Mouse (Mus musculus) cerebellum, adult 11 months (tissue): ENCODE measurements at regions not wholly inside any gene's neighbourhood (a gene's known extent, or its start where the extent isn't known, plus 50 kb on each side); places are given as distances from the start of the nearest gene placed in this dataset.

Experiments
- DNase-seq: peaks from one replicate; pipeline ENCODE4 v3.0.0; 2022

GRCm38 (mm10) chr1:191486766-191487165, 83.7 kb upstream of the Ppp2r5a start:
- no peak for DNase-seq

GRCm38 (mm10) chr1:191484726-191485425, 81.8 kb upstream of the Ppp2r5a start:
- peak; percentile 83 for DNase-seq

- DNase-seq = no peak
These were observed 76.9 kb upstream of the Ppp2r5a start for GRCm38 (mm10) chr1:191479906-191480379.

- no peak for DNase-seq
These were observed 69.5 kb upstream of the Ppp2r5a start for GRCm38 (mm10) chr1:191472551-191472950.

- no peak for DNase-seq
These were observed 68.4 kb upstream of the Ppp2r5a start for GRCm38 (mm10) chr1:191471489-191471888.

GRCm38 (mm10) chr1:191470190-191470985, 67.3 kb upstream of the Ppp2r5a start:
- DNase-seq = no peak

GRCm38 (mm10) chr1:191468837-191469529, 65.9 kb upstream of the Ppp2r5a start:
- DNase-seq = no peak

GRCm38 (mm10) chr1:191466261-191466660, 63.2 kb upstream of the Ppp2r5a start:
- no peak for DNase-seq

- no peak for DNase-seq
These were observed 62.7 kb upstream of the Ppp2r5a start for GRCm38 (mm10) chr1:191465723-191466122.

- no peak for DNase-seq
These were observed 62.1 kb upstream of the Ppp2r5a start for GRCm38 (mm10) chr1:191465170-191465569.

GRCm38 (mm10) chr1:191461811-191462491, 58.9 kb upstream of the Ppp2r5a start:
- DNase-seq = no peak

- no peak for DNase-seq
These were observed 56.0 kb upstream of the Ppp2r5a start for GRCm38 (mm10) chr1:191459066-191459465.

- no peak for DNase-seq
These were observed 55.2 kb upstream of the Ppp2r5a start for GRCm38 (mm10) chr1:191458292-191458691.

GRCm38 (mm10) chr1:191457103-191457502, 54.0 kb upstream of the Ppp2r5a start:
- DNase-seq = no peak

- no peak for DNase-seq
These were observed 51.5 kb upstream of the Ppp2r5a start for GRCm38 (mm10) chr1:191454604-191455003.

GRCm38 (mm10) chr1:191453589-191453988, 50.5 kb upstream of the Ppp2r5a start:
- DNase-seq = no peak
